ENCODE assay signal across 19 mouse cellular contexts in genomic region chr8:79261920-79262319, GRCm38 (mm10). TPM values are rescaled to one million over a fixed set of nuclear protein-coding genes. Genes with fewer than 3 reads are reported as not detected.
"Had no signal": no experiment of that assay in that cellular context is flagged by ENCODE, and none has a peak within 500 bp of the region (broad histone marks: within the 10 kb centered on the region; RNA-seq: fewer than 3 reads in every experiment).

No protein-coding gene starts in this region.

- H3K4me1 ChIP-seq: liver, embryonic 15.5 days; lung, embryonic 15.5 days; megakaryocyte, embryonic 14.5 days; midbrain, embryonic 13.5 days; midbrain, embryonic 15.5 days; neural tube, embryonic 12.5 days; stomach, embryonic 15.5 days had no signal

- H3K4me2 ChIP-seq: liver, embryonic 15.5 days; lung, embryonic 15.5 days; midbrain, embryonic 11.5 days; midbrain, embryonic 13.5 days; midbrain, embryonic 15.5 days; neural tube, embryonic 12.5 days; stomach, embryonic 15.5 days had no signal

- H3K9ac ChIP-seq: liver, embryonic 15.5 days; liver, postnatal 0 days; lung, embryonic 15.5 days; midbrain, embryonic 13.5 days; midbrain, embryonic 15.5 days; neural tube, embryonic 12.5 days; stomach, embryonic 15.5 days had no signal

- H3K9me3 ChIP-seq: liver, embryonic 15.5 days; lung, embryonic 15.5 days; midbrain, embryonic 13.5 days; midbrain, embryonic 15.5 days; stomach, embryonic 15.5 days had no signal

- H3K4me3 ChIP-seq: liver, embryonic 15.5 days; lung, embryonic 15.5 days; megakaryocyte, embryonic 14.5 days; midbrain, embryonic 13.5 days; midbrain, embryonic 15.5 days; neural tube, embryonic 12.5 days; stomach, embryonic 15.5 days had no signal

- H3K27me3 ChIP-seq: liver, embryonic 15.5 days; lung, embryonic 15.5 days; megakaryocyte, embryonic 14.5 days; midbrain, embryonic 13.5 days; midbrain, embryonic 15.5 days; neural tube, embryonic 12.5 days; stomach, embryonic 15.5 days had no signal

- H3K36me3 ChIP-seq: liver, embryonic 15.5 days; lung, embryonic 15.5 days; neural tube, embryonic 12.5 days; stomach, embryonic 15.5 days had no signal

- H3K27ac ChIP-seq: liver, embryonic 15.5 days; lung, embryonic 15.5 days; macrophage; midbrain, embryonic 13.5 days; midbrain, embryonic 15.5 days; neural tube, embryonic 12.5 days; stomach, embryonic 15.5 days had no signal

- DNase-seq: liver, postnatal 0 days; lung, adult 2 months; right cerebral cortex, postnatal 14 days; thymus, adult 18-20 months; thymus, postnatal 14 days; thymus, postnatal 36 days had no signal

- ATAC-seq: liver, postnatal 0 days; midbrain, embryonic 13.5 days; midbrain, embryonic 15.5 days had no signal

RNA-seq across cellular contexts. Expression of gene 1700011L22Rik, which starts 13.6 kb away (rescaled TPM):
- polyA plus RNA-seq: liver, embryonic 15.5 days; liver, postnatal 0 days; lung, adult 2 months; lung, embryonic 15.5 days; macrophage; midbrain, embryonic 11.5 days; midbrain, embryonic 13.5 days; midbrain, embryonic 15.5 days; midbrain, postnatal 0 days; neural tube, embryonic 12.5 days; neural tube, embryonic 14.5 days; spleen, adult 2 months; stomach, embryonic 15.5 days; thymus, postnatal 0 days had no signal
